Mouse (Mus musculus) erythroblast, embryonic 14.5 days (primary cell): ENCODE measurements around the gene Bsn.

ENCODE experiments used
- GATA1 ChIP-seq: IDR thresholded peaks from 2 replicates; pipeline ENCODE4 v1.6.1; 2012; ENCODE audit warnings: low read length, inconsistent platforms, mixed read lengths
- TAL1 ChIP-seq: IDR thresholded peaks from 3 replicates; pipeline ENCODE4 v1.6.1; 2012; ENCODE audit warnings: low read length, inconsistent platforms, mixed read lengths

DNA sequence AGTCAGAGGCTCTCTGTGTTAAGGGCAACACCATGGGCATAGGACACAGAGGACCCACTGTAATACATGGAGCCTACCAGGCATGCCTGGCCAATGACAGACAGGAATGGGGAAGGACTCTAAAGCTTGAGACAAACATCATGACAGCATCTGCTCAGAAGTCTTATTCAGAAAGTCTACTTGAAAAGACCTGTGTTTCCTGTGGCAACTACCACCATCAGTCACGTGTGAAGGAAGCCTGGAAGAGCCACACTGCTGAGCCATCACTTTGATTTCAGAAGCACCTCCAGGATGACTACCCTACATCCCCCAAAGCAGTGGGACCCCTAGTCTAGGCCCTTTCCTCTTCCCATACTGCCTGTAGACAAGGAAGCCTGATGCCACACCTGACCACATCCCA is 39.7 kb downstream of the Bsn start:
- TF ChIP-seq GATA1, result no peak
- TF ChIP-seq TAL1, result no peak
